Mouse (Mus musculus) MEL (cell line): ENCODE data around the gene Zfp775. TPM values are rescaled to one million over a fixed set of nuclear protein-coding genes. Genes with fewer than 3 reads are reported as not detected.

Experiments used
- DNase-seq: peaks from one replicate; pipeline ENCODE4 v3.0.0; 2011; ENCODE audit warnings: low read depth, low spot score
- H3K27ac ChIP-seq: 2 replicates; pipeline ENCODE4 v1.5.1; 2012; ENCODE audit warnings: low read depth, mild to moderate bottlenecking, control low read depth, low read length, moderate library complexity; ENCODE audit not compliant: control insufficient read depth
- H3K27me3 ChIP-seq, 2 experiments: fragments of 150-350 bp in 1 of 2; sonication (generic) in 1 of 2; 2 replicates each; pipeline ENCODE4 v1.6.1; 2012; ENCODE audit warnings: low read length in 2 of 2, mild to moderate bottlenecking in 2 of 2, improper control_type of control experiment in 1 of 2, moderate library complexity in 1 of 2; ENCODE audit not compliant: insufficient read depth in 2 of 2, control insufficient read depth in 1 of 2
- H3K36me3 ChIP-seq, 2 experiments: 2 replicates each; pipeline ENCODE4 v1.6.1; 2012 to 2014; ENCODE audit warnings: low read length in 2 of 2, improper control_type of control experiment in 1 of 2, inconsistent platforms in 1 of 2, mild to moderate bottlenecking in 1 of 2; ENCODE audit not compliant: insufficient read depth in 2 of 2, control insufficient read depth in 1 of 2
- H3K4me1 ChIP-seq, 2 experiments: fragments of 150-350 bp in 1 of 2; sonication (generic) in 1 of 2; 2 replicates each; pipeline ENCODE4 v1.6.1; 2012; ENCODE audit warnings: low read length in 2 of 2, improper control_type of control experiment in 1 of 2, mild to moderate bottlenecking in 1 of 2; ENCODE audit not compliant: insufficient read depth in 2 of 2, control insufficient read depth in 1 of 2
- H3K4me3 ChIP-seq, 2 experiments: fragments of 150-350 bp in 1 of 2; sonication (generic) in 1 of 2; 2 replicates each; pipeline ENCODE4 v1.5.1; 2012; ENCODE audit warnings: low read depth in 2 of 2, low read length in 2 of 2, mild to moderate bottlenecking in 2 of 2, moderate library complexity in 2 of 2, control low read depth in 1 of 2, improper control_type of control experiment in 1 of 2; ENCODE audit not compliant: control insufficient read depth in 1 of 2, insufficient read depth in 1 of 2
- H3K79me2 ChIP-seq: 2 replicates; pipeline ENCODE4 v1.6.1; 2012; ENCODE audit warnings: mild to moderate bottlenecking, low read length, moderate library complexity; ENCODE audit not compliant: control insufficient read depth, poor library complexity, insufficient read depth
- H3K9ac ChIP-seq: 2 replicates; pipeline ENCODE4 v1.6.1; 2012; ENCODE audit warnings: low read depth, mild to moderate bottlenecking, control low read depth, low read length, moderate library complexity; ENCODE audit not compliant: control insufficient read depth, poor library complexity, severe bottlenecking
- H3K9me3 ChIP-seq: fragments of 150-350 bp; sonication (generic); replicated peaks from 2 replicates; pipeline ENCODE4 v1.6.1; 2012; ENCODE audit warnings: mild to moderate bottlenecking, low read length, improper control_type of control experiment, moderate library complexity; ENCODE audit not compliant: insufficient read depth
- CTCF ChIP-seq, 3 experiments: IDR thresholded peaks in 2 of 3; conservative IDR thresholded peaks in 1 of 3; 2 replicates each; pipeline ENCODE4 v1.5.1; 2011 to 2012; ENCODE audit warnings: low read length in 3 of 3, low read depth in 2 of 3, mild to moderate bottlenecking in 2 of 3, improper control_type of control experiment in 1 of 3, inconsistent platforms in 1 of 3, mixed read lengths in 1 of 3, moderate library complexity in 1 of 3; ENCODE audit not compliant: control insufficient read depth in 1 of 3, insufficient read depth in 1 of 3, poor library complexity in 1 of 3, severe bottlenecking in 1 of 3
- E2F4 ChIP-seq: IDR thresholded peaks from 2 replicates; pipeline ENCODE4 v1.6.1; 2011; ENCODE audit warnings: low read depth, low read length, improper control_type of control experiment, borderline replicate concordance
- EP300 ChIP-seq, 2 experiments: IDR thresholded peaks; 2 replicates each; pipeline ENCODE4 v1.6.1; 2011; ENCODE audit warnings: improper control_type of control experiment in 2 of 2, low read length in 2 of 2, low read depth in 1 of 2, mild to moderate bottlenecking in 1 of 2
- ETS1 ChIP-seq: IDR thresholded peaks from 2 replicates; pipeline ENCODE4 v1.6.1; 2012; ENCODE audit warnings: low read depth, mild to moderate bottlenecking, inconsistent platforms, low read length, improper control_type of control experiment, moderate library complexity
- GATA1 ChIP-seq: IDR thresholded peaks from 2 replicates; pipeline ENCODE4 v1.6.1; 2011; ENCODE audit warnings: low read depth, low read length, improper control_type of control experiment
- JUND ChIP-seq: IDR thresholded peaks from 2 replicates; pipeline ENCODE4 v1.6.1; 2011; ENCODE audit warnings: low read depth, mild to moderate bottlenecking, improper control_type of control experiment, low read length
- MAZ ChIP-seq: IDR thresholded peaks from 2 replicates; pipeline ENCODE4 v1.6.1; 2012; ENCODE audit warnings: low read depth, mild to moderate bottlenecking, inconsistent platforms, low read length, improper control_type of control experiment
- MEF2A ChIP-seq: IDR thresholded peaks from 2 replicates; pipeline ENCODE4 v1.6.1; 2014; ENCODE audit warnings: low read depth, mild to moderate bottlenecking, inconsistent platforms, low read length, improper control_type of control experiment; ENCODE audit not compliant: poor library complexity, insufficient replicate concordance, severe bottlenecking; ENCODE audit errors: extremely low read depth
- MYB ChIP-seq: IDR thresholded peaks from 2 replicates; pipeline ENCODE4 v1.6.1; 2011; ENCODE audit warnings: mild to moderate bottlenecking, low read depth, low read length, improper control_type of control experiment
- MYC ChIP-seq: IDR thresholded peaks from 2 replicates; pipeline ENCODE4 v1.6.1; 2011; ENCODE audit warnings: low read depth, mild to moderate bottlenecking, low read length, improper control_type of control experiment, moderate library complexity
- NELFE ChIP-seq: IDR thresholded peaks from 2 replicates; pipeline ENCODE4 v1.6.1; 2011; ENCODE audit warnings: low read depth, low read length, improper control_type of control experiment
- POLR2A ChIP-seq, 2 experiments: IDR thresholded peaks; 2 replicates each; pipeline ENCODE4 v1.6.1; 2011 to 2012; ENCODE audit warnings: low read length in 2 of 2, mild to moderate bottlenecking in 2 of 2, control low read depth in 1 of 2, improper control_type of control experiment in 1 of 2, low read depth in 1 of 2, moderate library complexity in 1 of 2; ENCODE audit not compliant: control insufficient read depth in 1 of 2, insufficient read depth in 1 of 2, poor library complexity in 1 of 2
- POLR2AphosphoS2 ChIP-seq: IDR thresholded peaks from 2 replicates; pipeline ENCODE4 v1.6.1; 2011; ENCODE audit warnings: low read length, improper control_type of control experiment
- POLR2AphosphoS5 ChIP-seq: IDR thresholded peaks from 2 replicates; pipeline ENCODE4 v1.6.1; 2012; ENCODE audit warnings: low read depth, borderline replicate concordance, mild to moderate bottlenecking, inconsistent platforms, low read length, moderate library complexity, mixed read lengths
- RAD21 ChIP-seq: IDR thresholded peaks from 2 replicates; pipeline ENCODE4 v1.6.1; 2011; ENCODE audit warnings: mild to moderate bottlenecking, low read depth, low read length, improper control_type of control experiment
- RCOR1 ChIP-seq: IDR thresholded peaks from 2 replicates; pipeline ENCODE4 v1.6.1; 2012; ENCODE audit warnings: low read depth, mild to moderate bottlenecking, inconsistent platforms, low read length, improper control_type of control experiment
- SMC3 ChIP-seq: IDR thresholded peaks from 2 replicates; pipeline ENCODE4 v1.6.1; 2011; ENCODE audit warnings: low read depth, low read length, improper control_type of control experiment
- TAL1 ChIP-seq: IDR thresholded peaks from 2 replicates; pipeline ENCODE4 v1.6.1; 2012; ENCODE audit warnings: mild to moderate bottlenecking, inconsistent platforms, low read length, moderate library complexity, mixed read lengths
- UBTF ChIP-seq: IDR thresholded peaks from 2 replicates; pipeline ENCODE4 v1.6.1; 2012; ENCODE audit warnings: low read depth, mild to moderate bottlenecking, inconsistent platforms, low read length, improper control_type of control experiment, moderate library complexity, borderline replicate concordance; ENCODE audit not compliant: insufficient read depth
- ZC3H11A ChIP-seq: IDR thresholded peaks from 2 replicates; pipeline ENCODE4 v1.6.1; 2012; ENCODE audit warnings: low read depth, mild to moderate bottlenecking, inconsistent platforms, low read length, improper control_type of control experiment
- ZKSCAN1 ChIP-seq: IDR thresholded peaks from 2 replicates; pipeline ENCODE4 v1.6.1; 2012; ENCODE audit warnings: low read depth, mild to moderate bottlenecking, inconsistent platforms, low read length, improper control_type of control experiment, moderate library complexity
- polyA plus RNA-seq, 2 experiments: library from polyadenylated mRNA; stranded (reverse) in 1 of 2; unstranded in 1 of 2; fragments of >175 nt in 1 of 2; fragments of >200 nt in 1 of 2; gene quantifications; 2 replicates each; pipeline versions ENCODE4 v1.2.1 to v1.2.4; 2012; ENCODE audit warnings: low replicate concordance in 2 of 2, low read depth in 1 of 2; ENCODE audit not compliant: insufficient read length in 2 of 2, insufficient read depth in 1 of 2, missing spikeins in 1 of 2
- total RNA-seq: library from RNA; depleted of rRNA; stranded (reverse); fragments of 300-350 nt; gene quantifications from 2 replicates; pipeline ENCODE4 v1.2.3, GENCODE M21; 2012

The Zfp775 gene
- total and polyA plus RNA-seq, 3 experiments, result not detected

DNA sequence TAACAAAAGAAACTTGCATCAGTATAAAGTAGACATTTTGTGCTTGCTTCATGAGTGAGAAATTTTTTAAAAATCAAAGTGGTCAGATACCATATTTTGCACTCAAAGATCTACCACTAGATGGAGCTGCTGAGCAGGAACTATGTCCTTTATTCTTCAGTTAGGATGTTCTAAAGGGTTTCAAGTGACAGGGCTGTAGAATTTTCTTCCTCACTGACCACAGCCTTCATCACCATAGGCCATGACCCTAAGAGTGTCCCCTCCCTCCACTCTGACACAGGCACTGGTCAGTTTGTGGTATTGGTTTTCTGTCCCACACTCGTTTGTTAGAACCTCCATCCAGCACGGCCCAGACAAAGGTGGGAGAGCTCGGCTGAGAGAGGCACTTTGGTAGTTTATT is 19.8 kb upstream of the Zfp775 start:
- Histone ChIP-seq H3K9ac (no peak overlapping the region), H3K27me3 (no peaks in the 10 kb centered on the region), H3K36me3 (no peaks in the 10 kb centered on the region), H3K79me2 (no peaks in the 10 kb centered on the region), H3K9me3 (no peaks in the 10 kb centered on the region), H3K4me3 (no peak overlapping the region), H3K4me1 (no peaks in the 10 kb centered on the region), H3K27ac (no peak overlapping the region)
- TF ChIP-seq RAD21 (peak; percentile 35), EP300 (IDR thresholded peaks at IDR 0.05; ENCODE audit: low read depth in 1 of 2, low read length in 2 of 2) (no peak), E2F4 (no peak), SMC3 (peak; percentile 37), CTCF (IDR thresholded peaks at IDR 0.05 in 2 of 3, conservative IDR thresholded peaks at IDR 0.05 in 1 of 3; ENCODE audit: control insufficient read depth in 1 of 3, insufficient read depth in 1 of 3, low read depth in 2 of 3, low read length in 3 of 3, poor library complexity in 1 of 3, severe bottlenecking in 1 of 3) (peak; percentile 0 to 52 (median 26); a peak in 3 of 6 replicates), NELFE (no peak), UBTF (no peak)
- DNase-seq, result peak; percentile 9

- H3K4me1 ChIP-seq, result no peaks in the 10 kb centered on the region
Measured at GRCm38 (mm10) chr6:48589194-48589750, 12.6 kb upstream of the Zfp775 start, which contains the start of gene Gm45021. TSS of gene Gm45021 (plus strand) at chr6:48589610.

More at GRCm38 (mm10) chr6:48589194-48589750, 12.6 kb upstream of the Zfp775 start, which contains the start of gene Gm45021:
- H3K36me3 ChIP-seq, result no peaks in the 10 kb centered on the region
- H3K4me3 ChIP-seq, result no peak within 1 kb of the TSS
- no peaks in the 10 kb centered on the region for H3K79me2 ChIP-seq
- no peak within 1 kb of the TSS for H3K27ac ChIP-seq
- DNase-seq, result no peak
- TF ChIP-seq POLR2A (IDR thresholded peaks at IDR 0.05; ENCODE audit: control insufficient read depth in 1 of 2, insufficient read depth in 1 of 2, low read depth in 1 of 2, low read length in 2 of 2, poor library complexity in 1 of 2), result no peak
- no peak for TF ChIP-seq NELFE
- TF ChIP-seq E2F4, result no peak
- no peak for TF ChIP-seq SMC3
- no peak for TF ChIP-seq CTCF (IDR thresholded peaks at IDR 0.05 in 2 of 3, conservative IDR thresholded peaks at IDR 0.05 in 1 of 3; ENCODE audit: control insufficient read depth in 1 of 3, insufficient read depth in 1 of 3, low read depth in 2 of 3, low read length in 3 of 3, poor library complexity in 1 of 3, severe bottlenecking in 1 of 3)
- TF ChIP-seq MAZ, result no peak
- TF ChIP-seq ETS1, result no peak
- TF ChIP-seq JUND, result no peak
- TF ChIP-seq GATA1, result no peak
- TF ChIP-seq MYC, result no peak
- no peak for TF ChIP-seq POLR2AphosphoS2
- no peak for TF ChIP-seq POLR2AphosphoS5
- no peak for TF ChIP-seq ZC3H11A
- TF ChIP-seq ZKSCAN1, result no peak
- no peak for TF ChIP-seq RCOR1
- TF ChIP-seq RAD21, result no peak
- no peak for TF ChIP-seq MYB
- no peak for TF ChIP-seq EP300 (IDR thresholded peaks at IDR 0.05; ENCODE audit: low read depth in 1 of 2, low read length in 2 of 2)
- TF ChIP-seq TAL1, result no peak
- TF ChIP-seq MEF2A, result no peak
- no peaks in the 10 kb centered on the region for H3K27me3 ChIP-seq
- no peaks in the 10 kb centered on the region for H3K9me3 ChIP-seq
- H3K9ac ChIP-seq, result no peak within 1 kb of the TSS
